Mouse (Mus musculus) embryonic facial prominence, embryonic 11.5 days (tissue): Measurements from ENCODE around the gene Slc4a2. TPM values are rescaled to one million over a fixed set of nuclear protein-coding genes. Genes with fewer than 3 reads are reported as not detected.

Experiments used
- ATAC-seq: fragments of 200-750 bp; cut with Nextera tagmentation; replicated peaks from 2 replicates; pipeline ENCODE4 v1.8.0; 2017; ENCODE audit warnings: low read depth; ENCODE audit not compliant: insufficient number of reproducible peaks, low FRiP score, low TSS enrichment
- DNase-seq: peaks from one replicate; pipeline ENCODE4 v3.0.0-alpha.2; 2015; ENCODE audit warnings: low spot score
- H3K27ac ChIP-seq: fragments of 300-500 bp; sonication (generic); replicated peaks from 2 replicates; pipeline ENCODE4 v1.5.1; 2014; ENCODE audit warnings: mild to moderate bottlenecking, low read depth, low read length, control low read depth
- H3K27me3 ChIP-seq: fragments of 300-500 bp; sonication (generic); 2 replicates; pipeline ENCODE4 v1.6.1; 2014; ENCODE audit warnings: mild to moderate bottlenecking, low read length, moderate library complexity, mixed read lengths; ENCODE audit not compliant: control insufficient read depth, insufficient read depth
- H3K36me3 ChIP-seq: fragments of 300-500 bp; sonication (generic); replicated peaks from 2 replicates; pipeline ENCODE4 v1.6.1; 2014; ENCODE audit warnings: low read depth, mild to moderate bottlenecking, low read length, moderate library complexity, mixed read lengths; ENCODE audit not compliant: control insufficient read depth, insufficient read depth
- H3K4me1 ChIP-seq: fragments of 300-500 bp; sonication (generic); 2 replicates; pipeline ENCODE4 v1.6.1; 2014; ENCODE audit warnings: low read length, mixed read lengths; ENCODE audit not compliant: control insufficient read depth, insufficient read depth
- H3K4me2 ChIP-seq: fragments of 300-500 bp; sonication (generic); 2 replicates; pipeline ENCODE4 v1.6.1; 2014; ENCODE audit warnings: low read depth, mild to moderate bottlenecking, control low read depth, low read length, moderate library complexity
- H3K4me3 ChIP-seq: fragments of 300-500 bp; sonication (generic); 2 replicates; pipeline ENCODE4 v1.5.1; 2014; ENCODE audit warnings: low read depth, low read length, control low read depth
- H3K9ac ChIP-seq: fragments of 300-500 bp; sonication (generic); replicated peaks from 2 replicates; pipeline ENCODE4 v1.6.1; 2014; ENCODE audit warnings: mild to moderate bottlenecking, control low read depth, low read length
- H3K9me3 ChIP-seq: fragments of 300-500 bp; sonication (generic); replicated peaks from 2 replicates; pipeline ENCODE4 v1.6.1; 2016; ENCODE audit warnings: mild to moderate bottlenecking, low read length, inconsistent platforms, mixed read lengths; ENCODE audit not compliant: control insufficient read depth
- WGBS: fragments of 180-500 bp; shearing (Covaris S2); extraction: QIAGEN DNeasy Blood & Tissue Kit; methylation state at CpG from one replicate; pipeline ENCODE4 v1.1.7; 2014; 5-methylcytosine and 5-hydroxymethylcytosine counted together
- polyA plus RNA-seq: library from polyadenylated mRNA; unstranded; fragments of >200 nt; fragmentation: Nextera tagmentation; extraction: Ambion mirVana; gene quantifications from 2 replicates; pipeline ENCODE4 v1.2.1, GENCODE M21; 2014

Slc4a2 gene
- polyA plus RNA-seq, 1 experiment from 2014 or later, result 16.5 TPM

GRCm38 (mm10) chr5:24466762-24467161, 43.1 kb downstream of the Slc4a2 start:
- ATAC-seq, result no peak
- Histone ChIP-seq H3K4me1 (no peaks in the 10 kb centered on the region), H3K4me2 (no peak overlapping the region), H3K27me3 (no peaks in the 10 kb centered on the region), H3K4me3 (no peak overlapping the region), H3K9ac (no peak overlapping the region), H3K27ac (no peak overlapping the region), H3K9me3 (no peaks in the 10 kb centered on the region), H3K36me3 (no peaks in the 10 kb centered on the region)
- 51% methylated on average over 12 of the region's 12 CpGs for WGBS
- no peak for DNase-seq

GRCm38 (mm10) chr5:24470600-24470999, 47.0 kb downstream of the Slc4a2 start:
- no peak overlapping the region for H3K9ac ChIP-seq
- no peak overlapping the region for H3K27ac ChIP-seq
- ATAC-seq (no peak), DNase-seq (peak; percentile 88)
- H3K9me3 ChIP-seq, result no peaks in the 10 kb centered on the region
- no peak overlapping the region for H3K4me2 ChIP-seq
- peaks cover 20% of the 10 kb centered on the region for H3K4me1 ChIP-seq
- 11% methylated on average over 5 of the region's 5 CpGs for WGBS
- H3K27me3 ChIP-seq, result peaks cover 5% of the 10 kb centered on the region; the same call in 1 of the 2 replicates
- no peaks in the 10 kb centered on the region for H3K36me3 ChIP-seq
- H3K4me3 ChIP-seq, result no peak overlapping the region

- Histone ChIP-seq H3K4me1 (peaks cover 20% of the 10 kb centered on the region), H3K27ac (no peak overlapping the region), H3K4me3 (no peak overlapping the region), H3K36me3 (peaks cover 6% of the 10 kb centered on the region; the same call in 1 of the 2 replicates), H3K4me2 (peak overlapping the region; percentile 13; the same call in 1 of the 2 replicates), H3K9me3 (no peaks in the 10 kb centered on the region), H3K27me3 (peaks cover 5% of the 10 kb centered on the region; the same call in 1 of the 2 replicates), H3K9ac (peak overlapping the region; percentile 32; the same call in 1 of the 2 replicates)
- DNase-seq (peak; percentile 61), ATAC-seq (0 out of 2 replicates have a peak, but pooled peaks have one; percentile 36)
- WGBS, result 15% methylated on average over 6 of the region's 7 CpGs
Observed at GRCm38 (mm10) chr5:24472884-24473619, 49.4 kb downstream of the Slc4a2 start.

DNA sequence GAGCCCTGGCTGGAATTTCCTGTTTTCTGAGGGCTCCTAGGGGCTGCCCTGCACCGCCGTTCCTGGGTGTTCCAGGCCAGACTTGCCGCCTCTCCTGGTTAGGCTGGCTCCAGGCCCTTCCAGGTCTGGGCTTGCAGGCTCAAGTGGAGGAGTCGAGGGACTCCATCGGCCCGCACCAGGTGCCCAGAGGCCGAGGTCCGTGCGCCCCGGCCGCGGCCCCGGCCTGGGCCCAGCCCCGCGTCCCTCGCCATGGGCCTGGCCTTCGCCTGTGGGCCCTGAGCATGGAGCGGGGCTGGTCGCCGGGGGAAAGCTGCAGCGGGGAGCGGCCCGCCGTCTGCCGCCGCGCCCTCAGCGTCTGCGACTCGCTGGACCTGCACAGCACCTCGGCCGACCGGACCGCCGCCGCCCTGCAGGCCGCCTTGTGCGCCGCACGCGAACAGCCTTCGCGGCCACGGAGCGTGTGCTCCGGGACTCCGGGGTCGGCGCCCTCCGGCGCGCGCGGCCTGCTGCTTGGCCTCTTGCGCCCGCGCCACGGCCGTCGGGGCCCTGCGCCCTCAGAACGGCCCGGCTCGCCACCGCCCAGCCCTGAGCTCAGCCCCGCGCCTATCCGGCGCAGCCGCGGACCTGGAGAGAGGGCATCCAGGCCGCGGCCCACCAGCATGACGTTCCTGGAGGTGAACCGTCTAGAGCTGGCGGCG, 50.5 kb downstream of the Slc4a2 start:
- Histone ChIP-seq H3K9ac (peak overlapping the region; percentile 61), H3K9me3 (no peaks in the 10 kb centered on the region), H3K4me1 (peaks cover 20% of the 10 kb centered on the region), H3K27me3 (peaks cover 5% of the 10 kb centered on the region; the same call in 1 of the 2 replicates), H3K4me3 (peak overlapping the region; percentile 48), H3K27ac (peak overlapping the region; percentile 62), H3K36me3 (peaks cover 9% of the 10 kb centered on the region), H3K4me2 (peak overlapping the region; percentile 89)
- peak; percentile 62 for DNase-seq
- WGBS, result under 1% methylated on average over 74 of the region's 77 CpGs
- no peak; the same call in 1 of the 2 replicates for ATAC-seq

DNA sequence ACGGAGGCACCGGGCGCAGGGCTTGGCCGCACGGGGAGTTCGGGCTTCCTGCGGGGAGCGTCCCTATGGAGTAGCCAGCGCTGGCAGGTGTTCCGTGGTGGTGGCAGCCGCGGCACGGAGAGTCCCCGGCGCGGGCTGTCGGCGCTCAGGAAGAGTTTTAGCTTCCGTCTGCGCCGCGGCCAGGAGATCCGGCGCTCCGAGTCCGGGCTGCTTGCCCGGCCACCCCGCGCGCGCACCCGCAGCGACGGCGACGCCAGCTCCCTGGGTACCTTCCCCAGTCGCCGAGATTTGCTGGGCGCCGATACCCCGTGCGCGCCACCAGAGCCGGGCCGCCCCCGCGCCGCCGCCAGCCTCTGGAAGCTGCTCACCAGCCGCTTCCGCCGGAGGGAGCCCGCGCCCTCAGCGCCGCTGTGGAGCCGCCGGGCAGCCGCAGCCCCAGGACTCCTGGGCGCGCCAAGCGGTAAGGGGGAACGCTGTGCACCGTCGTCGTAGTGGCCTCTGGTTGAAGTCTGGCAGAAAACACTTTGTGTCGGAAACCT, 51.2 kb downstream of the Slc4a2 start:
- ATAC-seq (no peak), DNase-seq (peak; percentile 63)
- Histone ChIP-seq H3K27me3 (peaks cover 5% of the 10 kb centered on the region; the same call in 1 of the 2 replicates), H3K9ac (peak overlapping the region; percentile 61), H3K9me3 (no peaks in the 10 kb centered on the region), H3K36me3 (peaks cover 9% of the 10 kb centered on the region), H3K4me1 (peaks cover 20% of the 10 kb centered on the region), H3K27ac (no peak overlapping the region; the same call in 1 of the 2 replicates), H3K4me3 (peak overlapping the region; percentile 48), H3K4me2 (peak overlapping the region; percentile 89)
- under 1% methylated on average over 67 of the region's 67 CpGs for WGBS

DNA sequence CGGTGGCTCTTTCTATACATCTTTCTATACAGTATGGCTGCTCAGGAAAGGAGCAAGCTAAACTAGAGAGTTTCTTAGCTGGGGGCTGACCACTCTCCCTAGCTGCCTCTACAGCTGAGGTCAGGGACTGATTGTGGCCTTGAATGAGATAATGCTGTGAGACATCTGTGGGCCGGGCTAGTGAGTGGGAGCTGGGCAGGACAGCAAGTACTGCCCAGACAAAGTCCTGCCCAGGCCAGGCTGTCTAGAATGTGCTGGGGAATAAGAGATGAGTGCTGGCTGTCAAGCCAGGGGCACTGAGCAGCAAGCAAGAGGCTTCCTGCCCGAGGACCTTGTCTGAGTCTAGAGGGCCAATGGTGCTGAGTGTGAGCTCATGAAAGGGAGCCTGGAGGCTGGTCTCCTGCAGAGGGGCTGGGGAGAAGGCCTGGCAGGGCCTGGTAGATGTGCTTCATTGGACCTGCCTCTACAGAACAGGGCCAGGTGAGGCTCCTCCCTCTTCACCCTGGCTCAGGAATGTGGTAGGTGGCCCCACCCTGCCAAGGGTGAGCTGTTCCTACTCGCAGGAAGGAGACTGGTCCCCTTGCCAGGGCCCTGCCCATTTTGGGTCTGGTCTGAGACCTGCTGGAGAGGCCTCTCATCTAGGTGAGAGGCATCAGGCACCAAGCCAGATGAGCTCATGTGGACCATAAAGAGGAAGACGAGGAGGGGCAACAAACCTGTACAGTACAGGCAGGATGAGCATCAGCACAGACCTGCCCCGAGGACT, 52.0 kb downstream of the Slc4a2 start:
- peak overlapping the region; percentile 48; the same call in 1 of the 2 replicates for H3K4me3 ChIP-seq
- no peaks in the 10 kb centered on the region for H3K9me3 ChIP-seq
- no peak overlapping the region for H3K27ac ChIP-seq
- peaks cover 9% of the 10 kb centered on the region for H3K36me3 ChIP-seq
- no peak for DNase-seq
- WGBS, result 64% methylated on average over 6 of the region's 6 CpGs
- peak overlapping the region; percentile 89; the same call in 1 of the 2 replicates for H3K4me2 ChIP-seq
- peaks cover 20% of the 10 kb centered on the region for H3K4me1 ChIP-seq
- peaks cover 5% of the 10 kb centered on the region; the same call in 1 of the 2 replicates for H3K27me3 ChIP-seq
- H3K9ac ChIP-seq, result no peak overlapping the region; the same call in 1 of the 2 replicates
- ATAC-seq, result no peak

DNA sequence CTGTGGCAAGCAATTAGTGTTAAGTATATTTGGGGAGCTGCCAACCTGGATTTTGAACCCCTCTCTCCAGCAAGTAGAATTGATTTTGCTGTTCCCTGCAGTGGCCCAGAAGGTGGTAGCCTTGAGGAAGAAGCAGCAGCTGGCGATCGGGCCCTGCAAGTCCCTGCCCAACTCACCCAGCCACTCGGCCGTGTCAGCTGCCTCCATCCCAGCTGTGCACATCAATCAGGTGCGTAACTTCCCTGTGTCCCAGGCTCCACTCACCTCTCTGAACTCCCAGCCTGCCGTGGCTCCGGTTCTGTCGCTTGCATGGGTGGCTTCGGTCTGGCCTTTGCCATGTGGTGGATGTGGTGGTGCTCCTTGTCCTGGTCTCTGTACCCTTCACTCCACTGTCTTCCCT, 54.3 kb downstream of the Slc4a2 start:
- no peak for ATAC-seq
- no peak for DNase-seq
- no peak overlapping the region for H3K27ac ChIP-seq
- H3K36me3 ChIP-seq, result peaks cover 9% of the 10 kb centered on the region
- H3K9me3 ChIP-seq, result no peaks in the 10 kb centered on the region
- H3K4me1 ChIP-seq, result peaks cover 29% of the 10 kb centered on the region
- peaks cover 5% of the 10 kb centered on the region; the same call in 1 of the 2 replicates for H3K27me3 ChIP-seq
- no peak overlapping the region for H3K9ac ChIP-seq
- H3K4me3 ChIP-seq, result no peak overlapping the region
- H3K4me2 ChIP-seq, result no peak overlapping the region
- 89% methylated on average over 9 of the region's 9 CpGs for WGBS
